Mouse (Mus musculus): ENCODE results near the gene Olfr178. TPM values are rescaled to one million over a fixed set of nuclear protein-coding genes. Genes with fewer than 3 reads are reported as not detected.

Gene Olfr178
- polyA plus RNA-seq (2014; fragmentation: Illumina TruSeq; extraction: RNeasy Lipid Tissue Mini Kit (QIAGEN cat#74804); ENCODE audit: low read depth, low replicate concordance): not detected

DNA sequence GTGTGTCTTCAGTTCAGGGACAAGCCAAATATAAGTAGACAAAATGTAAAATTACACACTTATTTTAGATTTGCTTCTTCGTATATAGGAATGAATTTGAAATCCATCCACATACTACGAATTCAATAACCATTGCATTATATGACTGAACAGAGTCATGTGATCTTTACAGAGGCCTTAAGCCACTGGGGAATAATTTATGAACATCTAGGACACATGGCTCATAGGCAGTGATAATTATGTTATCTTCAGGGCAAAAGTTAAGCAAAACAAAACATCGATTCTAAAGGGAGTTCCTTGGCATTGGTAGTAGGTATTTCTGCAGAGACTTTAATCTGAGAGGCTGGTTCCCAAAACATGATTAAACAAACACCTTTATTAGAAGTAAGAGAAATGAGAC lies at the start of gene Olfr178:
Gene Olfr178 (minus strand): TSS at position 101 of the 400 bp plus-strand sequence.

DNA sequence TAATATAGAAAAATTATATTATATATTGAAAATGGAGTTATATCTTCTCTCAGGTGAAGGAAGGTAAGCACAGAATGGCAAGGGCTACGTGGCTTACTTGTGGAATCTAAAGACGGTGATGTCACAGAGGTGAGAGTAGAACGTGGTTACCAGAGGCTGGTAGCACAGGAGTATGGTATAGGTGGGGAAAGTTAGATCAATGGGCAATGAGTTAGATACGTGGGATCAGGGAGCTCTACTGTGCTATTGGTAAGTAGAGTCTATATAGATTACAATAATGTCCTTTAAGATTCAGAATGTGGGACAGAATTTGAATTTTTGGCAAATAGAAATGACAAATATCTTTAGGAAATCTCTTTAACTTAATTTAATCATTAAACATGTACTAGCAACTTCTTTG lies 37.4 kb upstream of the Olfr178 start, which contains the start of gene Olfr180:
Gene Olfr180 (minus strand): TSS at position 101 of the 400 bp plus-strand sequence.

DNA sequence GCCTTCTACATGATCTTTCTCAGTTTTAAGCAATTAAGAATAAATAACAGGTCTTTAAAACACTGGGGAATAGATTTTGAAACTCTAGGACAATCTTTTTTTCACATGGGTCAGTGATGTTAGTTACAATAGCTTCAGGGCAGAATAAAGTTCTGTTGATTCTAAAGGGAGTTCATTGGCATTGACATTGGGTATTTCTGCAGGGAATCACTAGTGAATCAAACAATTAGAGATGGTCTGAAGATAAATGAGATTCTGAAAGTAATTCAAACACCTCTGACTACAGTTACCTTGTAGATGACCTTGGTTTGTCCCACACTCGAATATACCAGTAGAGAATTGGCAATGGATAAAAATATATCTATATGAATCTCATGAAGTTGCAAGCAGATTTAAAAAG lies 36.8 kb upstream of the Olfr178 start, which contains the start of gene Olfr181:
Gene Olfr181 (minus strand): TSS at position 101 of the 400 bp plus-strand sequence.

DNA sequence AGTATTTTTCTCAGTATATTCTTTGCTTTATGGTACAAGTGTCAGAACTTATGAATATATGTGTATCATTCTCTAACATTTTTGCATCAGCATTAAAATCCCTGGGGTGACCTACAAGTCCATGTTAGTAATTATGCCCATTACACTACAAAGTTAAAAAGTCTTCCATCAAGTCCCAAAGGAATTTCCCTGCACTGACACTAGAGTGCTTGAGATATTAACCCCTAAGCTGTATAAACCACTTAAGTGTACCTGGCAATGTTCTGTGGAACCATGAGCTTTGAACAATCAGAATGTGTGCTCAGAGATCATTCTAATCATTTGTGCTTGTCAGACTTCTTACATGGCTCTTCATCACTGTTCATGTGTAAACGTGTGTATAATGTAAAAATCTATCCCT lies 17.2 kb downstream of the Olfr178 start, which contains the start of gene Olfr177:
Gene Olfr177 (minus strand): TSS at position 101 of the 400 bp plus-strand sequence.

Other genes with a start within 250 kb of the Olfr178 start
- 73.0 TPM for gene Cpox, start 221.8 kb downstream of the Olfr178 start, polyA plus RNA-seq (2014; fragmentation: Illumina TruSeq; extraction: RNeasy Lipid Tissue Mini Kit (QIAGEN cat#74804); ENCODE audit: low read depth, low replicate concordance)
- not detected for gene Gpr15, start 173.0 kb downstream of the Olfr178 start, polyA plus RNA-seq (2014; fragmentation: Illumina TruSeq; extraction: RNeasy Lipid Tissue Mini Kit (QIAGEN cat#74804); ENCODE audit: low read depth, low replicate concordance)
- gene Cldnd1, start 164.2 kb downstream of the Olfr178 start, polyA plus RNA-seq (2014; fragmentation: Illumina TruSeq; extraction: RNeasy Lipid Tissue Mini Kit (QIAGEN cat#74804); ENCODE audit: low read depth, low replicate concordance): 79.7 TPM
- gene Olfr172, start 128.9 kb downstream of the Olfr178 start, polyA plus RNA-seq (2014; fragmentation: Illumina TruSeq; extraction: RNeasy Lipid Tissue Mini Kit (QIAGEN cat#74804); ENCODE audit: low read depth, low replicate concordance): not detected
- gene Olfr173, start 91.8 kb downstream of the Olfr178 start, polyA plus RNA-seq (2014; fragmentation: Illumina TruSeq; extraction: RNeasy Lipid Tissue Mini Kit (QIAGEN cat#74804); ENCODE audit: low read depth, low replicate concordance): not detected
- gene Olfr175-ps1, start 65.3 kb downstream of the Olfr178 start, polyA plus RNA-seq (2014; fragmentation: Illumina TruSeq; extraction: RNeasy Lipid Tissue Mini Kit (QIAGEN cat#74804); ENCODE audit: low read depth, low replicate concordance): not detected
- gene Olfr177, start 17.3 kb downstream of the Olfr178 start, polyA plus RNA-seq (2014; fragmentation: Illumina TruSeq; extraction: RNeasy Lipid Tissue Mini Kit (QIAGEN cat#74804); ENCODE audit: low read depth, low replicate concordance): not detected
- not detected for gene Olfr181, start 36.7 kb upstream of the Olfr178 start, polyA plus RNA-seq (2014; fragmentation: Illumina TruSeq; extraction: RNeasy Lipid Tissue Mini Kit (QIAGEN cat#74804); ENCODE audit: low read depth, low replicate concordance)
- gene Olfr180, start 37.3 kb upstream of the Olfr178 start, polyA plus RNA-seq (2014; fragmentation: Illumina TruSeq; extraction: RNeasy Lipid Tissue Mini Kit (QIAGEN cat#74804); ENCODE audit: low read depth, low replicate concordance): not detected
- not detected for gene Olfr183, start 103.3 kb upstream of the Olfr178 start, polyA plus RNA-seq (2014; fragmentation: Illumina TruSeq; extraction: RNeasy Lipid Tissue Mini Kit (QIAGEN cat#74804); ENCODE audit: low read depth, low replicate concordance)
- gene Olfr186, start 138.2 kb upstream of the Olfr178 start, polyA plus RNA-seq (2014; fragmentation: Illumina TruSeq; extraction: RNeasy Lipid Tissue Mini Kit (QIAGEN cat#74804); ENCODE audit: low read depth, low replicate concordance): not detected
- gene Olfr187, start 147.7 kb upstream of the Olfr178 start, polyA plus RNA-seq (2014; fragmentation: Illumina TruSeq; extraction: RNeasy Lipid Tissue Mini Kit (QIAGEN cat#74804); ENCODE audit: low read depth, low replicate concordance): not detected
- gene Olfr190, start 185.9 kb upstream of the Olfr178 start, polyA plus RNA-seq (2014; fragmentation: Illumina TruSeq; extraction: RNeasy Lipid Tissue Mini Kit (QIAGEN cat#74804); ENCODE audit: low read depth, low replicate concordance): not detected
- gene Olfr191, start 197.8 kb upstream of the Olfr178 start, polyA plus RNA-seq (2014; fragmentation: Illumina TruSeq; extraction: RNeasy Lipid Tissue Mini Kit (QIAGEN cat#74804); ENCODE audit: low read depth, low replicate concordance): not detected
- gene Olfr193, start 219.8 kb upstream of the Olfr178 start, polyA plus RNA-seq (2014; fragmentation: Illumina TruSeq; extraction: RNeasy Lipid Tissue Mini Kit (QIAGEN cat#74804); ENCODE audit: low read depth, low replicate concordance): not detected
- not detected for gene Olfr194, start 229.0 kb upstream of the Olfr178 start, polyA plus RNA-seq (2014; fragmentation: Illumina TruSeq; extraction: RNeasy Lipid Tissue Mini Kit (QIAGEN cat#74804); ENCODE audit: low read depth, low replicate concordance)